Mouse (Mus musculus) liver, postnatal 0 days (tissue): Measurements from ENCODE around the gene Zdhhc19.

Source experiments
- CTCF ChIP-seq: sonication (generic); IDR thresholded peaks from 2 replicates; pipeline ENCODE4 v1.5.1; 2016; ENCODE audit warnings: antibody characterized with exemption, low read depth
- EP300 ChIP-seq: IDR thresholded peaks from 2 replicates; pipeline ENCODE4 v1.6.1; 2016; ENCODE audit warnings: antibody characterized with exemption, low read depth, mild to moderate bottlenecking

DNA sequence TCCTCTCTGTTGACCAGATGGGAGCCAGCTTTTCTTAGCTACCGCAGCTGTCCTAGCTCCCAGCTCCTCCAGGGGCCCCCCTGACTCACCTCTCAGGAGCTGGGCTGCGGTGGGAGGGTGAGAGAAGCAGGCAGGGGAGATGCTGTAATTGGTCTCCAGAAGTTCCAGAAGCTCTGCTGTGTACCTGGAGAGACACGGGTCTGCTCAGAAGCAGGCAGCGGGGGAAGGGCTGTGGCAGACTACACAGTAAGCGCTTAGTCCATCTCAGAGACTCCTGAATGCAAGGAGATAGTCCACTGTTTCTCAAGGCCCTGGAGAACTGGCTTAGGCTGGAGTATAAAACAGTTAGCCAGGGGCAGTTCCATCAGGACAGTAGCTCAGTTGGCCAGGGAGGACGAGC is 10.0 kb upstream of the Zdhhc19 start:
- TF ChIP-seq EP300 (no peak), CTCF (no peak)
